Mouse (Mus musculus): ENCODE results near the gene Myo16.

The Myo16 gene

DNA sequence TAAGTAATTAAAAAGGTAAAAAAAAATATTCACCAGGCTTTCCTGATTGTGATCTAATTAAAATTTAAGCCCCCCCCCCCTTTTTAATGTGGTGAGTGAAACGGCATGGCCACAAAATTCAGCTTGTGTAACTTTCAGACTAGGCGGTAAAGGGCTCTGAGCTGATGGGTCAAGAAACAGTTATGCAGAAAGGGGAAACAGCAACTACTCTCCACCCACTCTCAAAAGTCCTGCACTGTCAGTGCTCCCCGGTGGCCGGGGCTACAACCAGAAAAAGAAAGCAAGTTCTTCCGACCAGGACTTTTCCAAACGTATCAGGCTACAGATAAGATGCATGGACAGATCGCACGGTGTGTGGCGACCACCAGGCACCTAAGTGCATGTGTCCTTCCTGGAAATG lies 408.9 kb downstream of the Myo16 start:
- no peak for DNase-seq

DNA sequence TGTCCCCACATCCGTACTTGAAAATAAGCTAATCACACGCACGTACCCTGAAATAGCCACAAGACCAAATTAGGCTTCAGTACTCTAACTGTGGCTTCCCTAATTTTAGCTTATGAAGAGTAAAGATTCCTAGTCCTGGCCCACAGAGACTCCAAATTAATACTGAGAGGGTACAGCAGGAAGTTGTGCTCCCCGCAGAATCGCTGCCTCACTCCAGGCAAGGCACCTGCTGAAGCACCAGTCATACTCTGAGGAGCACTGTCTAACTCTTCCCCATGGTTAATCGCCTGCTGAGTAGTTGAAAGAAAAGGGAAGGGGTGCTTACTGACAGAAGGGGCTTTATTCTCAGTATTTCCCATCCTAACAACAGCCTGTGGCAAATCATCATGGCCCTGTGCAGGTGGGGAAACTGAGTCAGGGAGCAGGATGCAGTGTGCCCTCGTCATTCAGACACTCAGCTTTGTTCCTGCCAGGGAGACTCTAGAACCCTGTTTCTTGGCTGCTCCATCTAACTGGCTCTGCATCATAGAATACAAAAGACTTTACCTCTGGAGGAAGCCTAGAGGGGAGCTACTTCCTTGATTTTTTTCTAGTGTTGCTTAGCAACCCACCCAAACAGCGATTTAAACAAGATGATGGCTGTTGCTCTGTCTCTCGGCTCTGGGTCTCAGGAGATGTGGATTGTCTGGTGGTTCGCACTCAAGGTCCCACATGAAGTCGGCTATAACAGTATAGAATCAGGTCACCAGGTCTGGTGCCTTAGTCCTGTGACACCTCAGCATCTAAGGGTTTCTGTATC lies 411.7 kb downstream of the Myo16 start:
- DNase-seq, result no peak

DNA sequence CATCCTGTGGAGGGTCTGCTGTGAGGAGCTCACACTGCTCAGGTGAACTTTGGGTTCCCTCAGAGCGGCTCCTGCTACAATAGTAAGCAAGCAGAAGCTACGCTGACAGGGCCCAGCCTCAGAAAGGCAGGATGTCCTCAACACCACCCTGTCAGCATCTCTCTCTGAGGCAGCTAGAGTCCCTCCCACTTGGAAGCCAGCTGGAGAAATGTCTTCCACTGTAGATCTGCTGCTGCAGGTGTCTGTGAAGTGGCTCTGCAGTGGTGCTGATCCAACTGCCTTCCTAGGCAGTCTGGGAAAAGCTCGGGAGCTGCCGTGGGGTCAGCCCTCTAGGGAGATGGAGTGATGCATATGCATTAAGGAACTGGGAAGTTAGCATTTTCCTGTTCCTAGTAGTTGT lies 414.7 kb downstream of the Myo16 start:
- DNase-seq, result no peak

DNA sequence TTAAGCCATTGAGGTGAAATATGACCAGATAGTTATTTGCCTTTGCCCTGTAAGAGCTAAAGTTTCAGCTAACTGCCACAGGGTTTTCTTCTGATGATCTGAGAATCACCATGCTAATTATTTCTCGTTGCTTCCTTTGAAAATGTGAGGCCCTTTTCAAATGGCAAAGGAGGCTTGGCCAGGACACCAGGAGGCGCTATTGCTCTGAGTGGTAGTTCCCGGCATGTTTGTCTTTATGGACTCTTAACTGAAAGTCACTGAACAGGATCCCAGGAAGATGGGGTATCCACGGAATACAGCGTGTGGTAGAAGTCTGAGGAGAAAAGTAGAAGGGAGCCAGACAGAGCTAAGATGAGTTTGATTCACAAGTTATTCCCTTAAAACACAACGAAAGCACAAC lies 420.4 kb downstream of the Myo16 start:
- peak; percentile 87 for DNase-seq

DNA sequence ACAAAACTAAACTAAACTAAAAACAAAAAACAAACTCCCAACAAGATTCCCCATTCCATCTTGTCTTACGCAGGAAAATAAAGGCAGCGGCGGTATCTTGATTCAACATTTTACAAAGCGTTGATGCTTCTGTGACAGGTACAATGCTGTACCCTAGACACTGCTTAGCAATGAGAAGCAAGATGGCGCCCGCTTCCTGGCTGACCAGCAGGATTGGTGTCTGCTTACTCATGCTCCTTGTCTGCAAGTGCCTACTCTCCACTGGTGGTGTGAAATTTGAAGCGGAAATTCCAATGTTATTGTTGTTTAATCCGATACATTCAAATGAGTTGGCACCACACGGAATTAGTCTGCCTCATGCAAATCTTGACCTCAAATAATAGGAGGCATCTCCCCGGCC lies 421.5 kb downstream of the Myo16 start:
- DNase-seq, result no peak

DNA sequence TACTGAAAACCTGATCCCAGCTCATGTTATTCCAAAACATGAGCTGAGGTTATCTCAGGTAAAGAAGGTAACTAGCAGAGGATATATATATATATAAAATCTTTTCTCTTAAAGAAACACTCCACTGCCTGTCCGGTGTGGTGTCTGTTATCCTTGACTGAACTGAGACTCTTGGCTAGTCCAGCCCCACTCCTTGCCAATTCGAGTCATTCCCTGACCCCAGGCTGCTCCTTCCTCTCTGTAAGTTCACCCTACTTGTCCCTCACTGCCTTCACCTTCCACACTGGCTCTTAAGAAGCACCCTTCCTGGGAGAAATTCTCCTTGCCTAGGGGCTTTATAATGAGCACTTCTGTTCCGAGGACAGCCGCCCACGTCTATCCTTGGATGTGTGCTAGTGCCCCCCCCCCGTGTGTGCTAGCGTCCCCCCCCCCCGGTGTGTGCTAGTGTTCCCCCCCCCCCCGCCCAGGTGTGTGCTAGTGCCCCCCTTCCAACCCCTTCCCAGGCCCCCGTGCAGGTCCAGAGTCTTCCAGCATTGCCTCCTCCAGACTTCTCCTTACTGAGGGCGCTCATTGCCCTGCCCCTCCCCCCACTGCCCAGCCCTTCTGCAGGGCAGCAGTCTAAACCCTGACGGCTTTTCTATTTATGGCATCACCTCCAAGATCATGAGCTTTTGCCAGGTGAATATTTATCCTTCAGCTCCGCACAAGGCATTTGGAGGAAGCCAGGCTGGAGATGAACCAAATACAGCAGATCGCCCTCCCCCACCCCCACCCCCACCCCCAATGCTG lies 433.4 kb downstream of the Myo16 start:
- no peak for DNase-seq

DNA sequence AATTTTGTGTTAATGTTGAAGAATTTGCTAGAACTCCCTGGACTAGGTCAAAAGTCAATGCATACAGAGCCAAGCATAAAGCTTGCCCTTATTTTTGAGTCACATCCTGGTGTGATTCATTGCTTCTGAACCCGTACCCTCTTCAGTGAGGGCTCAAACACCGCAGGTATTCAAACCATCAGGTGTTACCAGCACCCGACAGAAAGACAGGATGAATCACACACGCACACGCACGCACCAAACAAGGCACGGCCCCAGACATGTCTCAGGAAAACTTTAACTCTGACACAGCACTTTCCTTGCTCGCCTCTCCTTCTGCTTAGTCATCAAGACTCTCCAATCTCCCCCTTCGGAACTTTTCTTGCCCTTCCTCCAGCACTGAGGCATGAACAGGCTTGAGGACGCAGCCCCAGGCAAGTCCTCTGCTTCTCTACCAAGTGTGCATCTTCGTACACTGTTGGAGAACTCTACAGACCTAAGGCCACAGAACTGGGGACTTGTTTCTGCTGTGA lies 435.8 kb downstream of the Myo16 start:
- no peak for DNase-seq

DNA sequence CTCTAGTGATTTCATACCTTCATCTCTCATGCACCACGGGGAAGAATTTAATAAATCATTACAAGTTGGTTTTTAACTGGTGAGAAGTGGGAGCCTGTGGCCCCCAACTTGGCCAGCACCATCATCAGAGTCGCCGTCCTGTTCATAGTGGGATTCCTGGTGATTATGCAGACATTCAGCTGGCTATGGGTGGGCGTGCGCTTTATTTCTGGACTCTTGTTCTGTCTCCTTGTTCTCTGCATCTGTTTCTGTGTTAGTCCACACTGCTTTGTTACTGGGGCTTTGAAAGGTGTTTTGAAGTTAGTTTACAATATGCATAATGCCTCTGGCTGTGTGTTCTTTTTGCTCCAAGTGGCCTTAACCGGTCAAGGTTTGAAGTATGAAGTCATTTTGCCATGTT lies 439.2 kb downstream of the Myo16 start:
- no peak for DNase-seq

DNA sequence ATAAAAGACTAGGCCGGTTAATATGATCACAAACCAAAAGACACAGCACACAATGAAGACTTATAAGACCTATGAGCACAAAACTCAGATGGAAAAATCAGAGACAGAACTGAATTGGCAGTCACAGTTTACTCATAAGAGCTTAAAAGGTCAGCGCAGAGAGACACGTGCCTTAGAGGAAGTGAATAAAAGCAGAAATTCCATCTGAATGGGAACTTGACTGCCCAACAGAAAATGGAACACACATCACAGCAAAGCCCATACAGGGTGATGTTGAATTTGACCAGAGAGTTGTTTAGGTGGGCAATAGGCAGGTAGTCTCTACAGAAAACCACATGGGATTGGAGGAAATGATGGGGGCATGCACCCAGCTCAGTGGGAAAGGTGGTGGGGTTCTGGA lies 442.6 kb downstream of the Myo16 start:
- no peak for DNase-seq

DNA sequence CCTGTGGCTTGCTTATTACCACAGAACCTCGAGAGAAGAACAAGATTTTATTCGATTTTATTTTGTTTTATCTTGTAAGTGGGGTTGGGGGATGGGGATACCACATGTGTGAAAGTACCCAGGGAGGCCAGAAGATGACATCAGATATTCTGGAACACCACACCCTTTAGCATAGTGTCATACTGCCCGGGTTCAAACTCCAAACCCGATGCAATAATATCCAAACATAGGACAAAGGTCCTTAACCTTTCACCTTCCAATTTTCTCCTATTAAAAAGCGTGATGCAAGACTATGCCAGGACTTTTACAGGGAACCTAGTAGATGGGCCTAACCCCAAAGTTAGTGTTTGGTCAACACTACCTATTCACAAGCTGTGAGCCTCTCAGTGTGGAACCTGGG lies 443.9 kb downstream of the Myo16 start:
- no peak for DNase-seq

DNA sequence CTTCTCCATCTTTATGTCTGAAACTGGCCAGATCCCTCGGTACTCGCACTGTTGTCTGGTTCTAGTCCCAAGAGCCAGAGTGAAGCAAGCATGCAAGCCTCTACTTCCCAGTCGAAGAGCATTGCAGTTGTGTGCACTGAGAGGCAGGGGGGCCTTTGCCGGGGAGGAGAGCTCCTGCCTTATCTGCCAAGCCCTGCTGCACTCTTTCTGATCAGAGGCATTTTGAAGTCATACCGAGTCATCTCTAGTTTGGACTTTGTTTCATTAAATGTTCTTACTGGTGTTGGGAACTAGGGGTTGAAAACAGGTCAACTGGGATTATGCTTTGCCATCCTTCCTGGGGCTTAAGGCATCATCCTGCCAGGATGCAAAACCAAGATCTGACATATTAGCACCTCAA lies 445.2 kb downstream of the Myo16 start:
- DNase-seq, result no peak

DNA sequence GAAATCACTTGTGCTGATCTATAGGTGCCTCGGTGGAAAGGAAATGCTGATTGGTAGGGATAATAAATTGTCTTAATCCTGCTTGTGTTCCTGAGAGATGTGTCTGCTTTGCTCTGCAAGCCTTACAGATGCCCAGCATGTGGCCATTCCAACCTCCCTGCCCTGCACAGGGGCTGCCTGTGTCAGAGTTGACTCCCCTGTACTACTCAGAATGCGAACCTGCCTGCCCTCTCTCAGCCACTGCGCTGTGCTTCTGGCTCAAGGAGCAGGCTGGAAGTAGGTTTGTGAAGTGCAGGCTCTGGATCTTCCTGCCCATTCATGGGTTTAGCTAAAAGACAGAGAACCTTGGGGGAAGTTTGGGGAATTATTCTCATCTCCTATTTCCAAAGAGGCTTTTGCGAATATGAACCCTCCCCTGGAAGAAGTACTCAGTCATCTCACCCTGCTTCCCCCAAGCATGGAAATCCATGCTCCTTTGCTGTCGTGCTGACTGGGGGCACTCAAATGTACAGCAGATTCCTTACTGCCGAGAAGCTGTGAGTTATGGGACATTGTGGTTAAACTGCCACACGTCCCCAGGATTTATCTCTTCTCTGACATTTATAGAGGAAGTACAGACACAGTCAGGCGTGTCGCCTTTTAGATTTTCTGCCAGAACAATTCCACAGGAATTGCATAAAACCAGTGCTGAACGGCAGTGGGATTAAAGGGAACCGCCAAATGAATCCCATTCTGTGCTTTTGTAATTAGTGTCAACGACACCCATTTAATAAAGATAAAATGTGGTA lies 452.5 kb downstream of the Myo16 start:
- DNase-seq, result no peak

DNA sequence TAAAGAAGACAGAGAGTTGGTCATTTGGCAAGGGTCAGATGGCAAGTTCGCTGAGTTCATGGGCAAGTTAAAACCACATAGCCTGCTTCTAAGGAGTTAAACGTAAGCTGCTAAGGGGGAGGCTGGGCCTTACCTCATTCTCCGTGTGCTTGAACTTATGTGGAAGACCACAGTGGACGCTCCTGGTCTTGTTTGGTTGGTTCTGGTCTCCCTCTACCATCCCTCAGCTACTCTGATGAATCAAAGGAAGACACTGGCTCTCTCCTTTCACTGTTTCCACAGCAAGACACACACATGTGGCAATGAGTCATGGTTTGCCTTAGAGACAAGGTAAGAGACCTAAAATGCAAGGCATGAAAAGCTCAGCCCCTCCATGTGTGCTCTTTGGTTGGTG lies 453.1 kb downstream of the Myo16 start:
- DNase-seq, result no peak

DNA sequence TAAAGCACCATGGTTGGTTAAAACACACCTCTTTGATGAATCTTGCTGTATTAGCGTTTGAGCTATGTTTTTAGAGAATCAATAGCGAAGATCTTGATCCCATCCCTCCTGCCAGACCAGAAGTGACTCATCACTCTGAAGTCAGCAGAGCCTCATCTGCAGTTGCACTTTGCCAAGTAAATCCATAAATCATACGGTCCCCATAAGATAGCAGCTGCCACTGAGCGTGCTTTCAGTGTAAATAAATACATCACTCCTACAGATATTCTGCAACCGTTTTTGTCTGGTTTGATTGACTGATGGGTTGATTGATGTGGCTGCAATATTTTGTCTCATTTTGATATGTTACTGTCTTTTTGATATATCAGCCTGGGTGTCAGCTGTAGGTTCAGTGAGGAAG lies 457.9 kb downstream of the Myo16 start:
- DNase-seq, result no peak

DNA sequence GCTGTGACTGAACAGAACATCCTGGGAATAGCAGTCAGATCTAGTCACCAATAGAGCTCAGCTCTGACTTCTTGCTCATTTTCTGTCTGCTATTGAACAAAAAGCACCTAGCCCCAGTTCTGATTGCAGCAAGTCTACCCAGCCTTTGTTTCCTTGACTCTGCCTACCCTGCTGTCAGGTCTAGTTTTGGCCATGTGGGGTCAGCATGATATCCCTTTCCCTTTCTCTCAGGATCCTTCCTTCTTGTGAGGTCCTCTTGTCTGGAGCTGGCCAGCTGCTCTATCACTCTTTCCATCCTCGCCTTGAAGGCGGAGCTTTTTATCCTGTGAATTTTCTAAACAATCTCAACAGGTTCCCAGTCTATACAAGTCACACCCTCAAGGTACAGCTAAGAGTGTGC lies 459.7 kb downstream of the Myo16 start:
- DNase-seq, result no peak

DNA sequence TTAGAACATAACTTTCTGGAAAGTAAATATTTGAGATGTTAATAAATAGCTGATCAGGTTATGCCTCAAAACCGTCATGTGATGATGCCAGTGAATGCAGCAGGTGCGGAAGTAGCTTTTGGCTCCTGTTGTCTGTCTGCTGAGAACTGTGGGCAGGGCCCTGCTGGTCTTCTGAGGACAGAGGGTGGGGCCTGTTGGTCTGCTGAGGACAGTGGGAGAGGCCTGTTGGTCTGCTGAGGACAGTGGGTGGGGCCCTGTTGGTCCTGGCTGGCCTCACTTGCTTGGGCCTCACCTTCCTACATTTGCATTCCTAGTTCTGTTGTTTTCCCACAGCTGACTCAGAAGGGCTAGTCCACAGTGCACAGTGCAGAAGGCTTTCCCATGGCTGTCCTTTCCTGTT lies 466.0 kb downstream of the Myo16 start:
- DNase-seq, result no peak

DNA sequence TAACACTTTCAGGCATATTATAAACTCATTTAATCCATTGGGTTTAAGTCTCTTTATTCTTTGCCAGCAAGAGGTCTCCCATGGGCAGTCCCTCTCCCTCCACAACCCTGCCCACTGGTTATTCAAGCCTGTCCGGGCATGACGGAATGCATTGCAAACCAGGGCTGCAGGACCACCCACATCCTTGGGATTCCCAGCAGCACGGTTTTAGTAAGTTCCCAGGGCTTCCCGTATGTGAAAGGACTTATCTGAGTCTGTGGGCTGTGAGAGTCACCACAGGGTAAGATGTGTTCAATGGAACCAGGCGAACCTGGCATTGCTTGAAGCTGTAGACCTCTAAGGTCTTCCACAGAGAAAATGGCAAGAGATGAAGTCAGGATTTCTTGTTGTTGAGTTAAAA lies 471.6 kb downstream of the Myo16 start:
- no peak for DNase-seq

DNA sequence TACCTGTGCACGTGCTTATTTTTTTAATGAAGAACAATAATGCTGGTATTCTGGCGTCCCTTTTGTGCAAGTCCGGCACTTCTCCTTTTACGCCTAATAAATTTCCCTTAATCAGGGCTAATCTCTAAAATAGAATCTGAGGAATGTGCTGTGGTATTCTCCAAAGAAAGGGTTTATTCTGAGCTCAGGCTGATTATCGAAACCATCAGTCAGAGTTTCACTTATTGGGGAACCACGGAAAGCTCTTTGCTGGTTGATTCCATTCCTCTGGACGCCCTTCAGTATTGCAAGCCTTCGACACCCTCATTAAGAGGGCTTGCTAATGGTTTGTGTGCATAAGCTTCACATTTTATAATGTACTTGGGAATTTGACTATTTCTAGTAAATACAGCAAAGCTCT lies 475.0 kb downstream of the Myo16 start:
- no peak for DNase-seq

DNA sequence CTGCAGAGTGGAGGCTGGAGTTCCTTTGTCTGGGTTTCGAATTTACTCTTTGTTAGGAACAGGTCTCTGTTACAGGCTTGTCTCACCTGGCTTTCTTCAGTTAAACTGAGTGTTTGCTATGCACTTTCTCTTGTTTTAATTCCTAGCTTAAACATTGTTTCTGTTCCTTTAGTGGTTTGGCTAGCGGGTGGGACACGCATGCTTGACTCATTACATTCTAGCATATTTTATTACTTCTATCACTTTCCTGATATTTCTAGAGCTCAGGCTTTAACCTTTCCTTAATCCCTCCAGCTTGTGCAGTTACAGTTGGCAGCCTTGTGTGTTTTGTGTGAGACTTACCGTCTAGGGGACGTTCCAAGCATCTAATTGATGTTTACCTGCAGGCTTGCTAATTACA lies 476.2 kb downstream of the Myo16 start:
- no peak for DNase-seq

DNA sequence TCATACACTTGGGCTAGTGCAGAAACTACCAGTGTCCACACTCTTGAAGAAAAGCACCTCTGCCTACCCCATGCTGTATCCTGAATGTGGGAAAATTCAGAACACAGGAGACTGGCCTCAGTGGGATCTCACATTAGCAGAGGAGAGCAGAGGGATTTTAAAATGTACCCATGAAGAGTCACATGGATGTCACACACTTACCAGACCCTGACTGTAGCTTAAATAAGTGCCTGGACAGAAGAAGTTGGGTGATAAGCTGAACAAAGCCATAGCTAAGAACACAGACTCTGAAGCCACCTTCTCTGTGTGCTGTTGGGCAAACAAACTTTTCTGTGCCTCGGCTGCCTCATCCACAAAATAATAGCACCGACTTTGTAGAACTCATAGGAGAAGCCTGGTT lies 477.3 kb downstream of the Myo16 start:
- DNase-seq, result no peak

DNA sequence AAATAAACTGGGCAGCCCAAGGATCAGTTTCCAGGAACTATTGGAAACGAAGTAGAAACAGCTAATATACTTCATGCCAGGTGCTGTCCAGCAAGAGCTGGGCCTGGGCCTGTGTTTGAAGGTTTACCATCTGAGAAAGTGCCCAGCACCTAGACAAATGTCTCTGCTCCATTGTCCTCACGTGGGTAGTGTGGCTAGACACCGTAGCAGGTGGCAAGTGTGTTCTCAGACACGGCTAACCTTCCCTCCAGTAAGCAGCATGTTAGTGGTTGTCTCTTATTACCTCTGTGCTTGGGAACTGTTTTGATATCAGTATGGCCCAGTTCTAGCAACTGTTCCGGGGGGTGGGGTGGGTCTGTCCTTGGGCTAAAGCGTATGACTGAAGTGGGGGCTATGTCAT lies 478.9 kb downstream of the Myo16 start:
- no peak for DNase-seq

DNA sequence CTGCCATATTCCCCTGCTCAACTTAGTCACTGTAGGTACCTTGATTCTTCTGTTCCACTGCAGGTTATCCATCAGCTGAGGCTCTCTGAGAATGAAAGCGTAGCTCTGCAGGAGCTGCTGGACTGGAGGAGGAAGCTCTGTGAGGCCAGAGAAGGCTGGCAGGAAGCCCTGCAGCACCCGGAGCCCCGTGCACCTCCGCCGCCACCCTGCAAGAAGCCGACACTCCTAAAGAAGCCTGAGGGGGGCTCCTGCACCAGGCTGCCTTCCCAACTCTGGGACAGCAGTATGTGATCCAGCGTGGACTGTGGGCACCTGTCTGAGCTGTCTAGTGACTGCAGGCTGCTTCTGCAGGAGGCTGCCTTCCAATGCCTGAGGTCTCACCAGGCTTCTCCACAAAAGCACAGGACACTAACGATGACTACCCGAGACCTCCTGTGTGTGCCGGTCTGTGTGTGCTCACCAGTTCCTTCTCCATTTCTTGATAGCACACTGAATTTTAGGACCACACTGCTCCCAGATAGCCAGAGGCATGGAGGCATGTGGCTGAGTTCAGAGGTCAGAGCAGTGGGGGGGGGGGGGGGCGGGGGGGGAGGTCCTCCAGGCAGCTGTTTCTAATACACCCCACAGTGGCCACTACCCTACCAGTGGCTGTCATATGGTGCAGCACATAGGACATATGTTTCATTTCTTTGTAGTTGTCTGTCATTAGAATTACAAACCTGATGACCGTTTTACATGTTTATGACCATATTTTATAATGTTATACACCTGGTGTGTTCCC lies 479.8 kb downstream of the Myo16 start:
- peak; percentile 16 for DNase-seq

DNA sequence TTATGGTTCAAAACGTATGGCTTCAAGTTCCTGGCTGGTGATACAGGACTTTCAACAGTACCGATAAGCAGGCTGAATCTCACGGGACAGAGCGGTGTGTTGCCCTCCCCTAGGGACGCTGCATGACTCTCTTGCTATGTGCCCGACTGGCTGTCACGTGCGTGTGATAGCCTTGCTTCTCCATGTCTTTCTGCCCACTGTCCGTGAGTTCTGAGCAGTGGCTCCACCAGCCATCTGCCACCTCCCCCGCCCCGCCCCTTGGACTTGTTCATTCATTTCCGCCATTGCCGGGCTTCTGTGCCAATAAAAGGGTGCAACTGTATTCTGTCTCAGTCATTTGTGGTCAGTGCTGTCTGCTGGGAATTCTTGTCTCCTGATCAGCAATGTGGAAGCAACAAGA lies 480.7 kb downstream of the Myo16 start:
- DNase-seq, result no peak
